Mouse (Mus musculus) bone marrow, adult 2 months (tissue): ENCODE data around the gene Slc6a1. TPM values are rescaled to one million over a fixed set of nuclear protein-coding genes. Genes with fewer than 3 reads are reported as not detected.
A peak's percentile ranks its signal among the peaks of the same experiment; 100 is the strongest.

Experiments used
- H3K27ac ChIP-seq: fragments of 200-500 bp; 2 replicates; pipeline ENCODE4 v1.5.1; 2012; ENCODE audit warnings: low read depth, mild to moderate bottlenecking, control low read depth, inconsistent platforms, low read length; ENCODE audit not compliant: control insufficient read depth, poor library complexity, insufficient read depth
- H3K4me1 ChIP-seq: fragments of 200-500 bp; 2 replicates; pipeline ENCODE4 v1.6.1; 2011; ENCODE audit warnings: low read length; ENCODE audit not compliant: control insufficient read depth, insufficient read depth
- H3K4me3 ChIP-seq: fragments of 200-500 bp; replicated peaks from 2 replicates; pipeline ENCODE3; 2011; ENCODE audit warnings: mild to moderate bottlenecking, low read depth, low read length, control low read depth; ENCODE audit not compliant: control insufficient read depth
- CTCF ChIP-seq: fragments of 200-500 bp; IDR thresholded peaks from 2 replicates; pipeline ENCODE4 v1.5.1; 2011; ENCODE audit warnings: low read length, control low read depth; ENCODE audit not compliant: control insufficient read depth, insufficient read depth
- POLR2A ChIP-seq: fragments of 200-500 bp; IDR thresholded peaks from 2 replicates; pipeline ENCODE4 v1.6.1; 2011; ENCODE audit warnings: low read depth, mild to moderate bottlenecking, control low read depth, low read length, borderline replicate concordance; ENCODE audit not compliant: control insufficient read depth
- WGBS: fragments of 180-500 bp; shearing (Covaris S2); methylation state at CpG from one replicate; pipeline ENCODE4 v1.1.7; 2018; 5-methylcytosine and 5-hydroxymethylcytosine counted together
- polyA plus RNA-seq: library from polyadenylated mRNA; stranded (reverse); fragments of >200 nt; gene quantifications from 2 replicates; pipeline ENCODE4 v1.2.4, GENCODE M21; 2011; ENCODE audit warnings: low replicate concordance; ENCODE audit not compliant: missing spikeins, insufficient read depth, insufficient read length

The Slc6a1 gene
- 0.38 and 3.9 TPM in 2 replicates for polyA plus RNA-seq

GRCm38 (mm10) chr6:114282469-114283277 lies at the start of gene Slc6a1:
Gene Slc6a1, plus strand, starts transcription at chr6:114282635.
- H3K4me1 ChIP-seq = no peaks in the 10 kb centered on the region
- WGBS = 6% methylated on average over 51 of the region's 51 CpGs
- TF ChIP-seq POLR2A (no peak), CTCF (no peak)
- H3K27ac ChIP-seq = no peak within 1 kb of the TSS
- no peak within 1 kb of the TSS for H3K4me3 ChIP-seq

- 32% methylated on average over 6 of the region's 6 CpGs for WGBS
- Histone ChIP-seq H3K4me3 (no peak overlapping the region), H3K27ac (no peak overlapping the region), H3K4me1 (no peaks in the 10 kb centered on the region)
- TF ChIP-seq POLR2A (no peak), CTCF (no peak)
These were observed 43.4 kb upstream of the Slc6a1 start for GRCm38 (mm10) chr6:114238892-114239644.

GRCm38 (mm10) chr6:114245665-114246064 lies 36.8 kb upstream of the Slc6a1 start:
- H3K27ac ChIP-seq = no peak overlapping the region
- no peak overlapping the region for H3K4me3 ChIP-seq
- 70% methylated on average over 11 of the region's 11 CpGs for WGBS
- no peaks in the 10 kb centered on the region for H3K4me1 ChIP-seq
- TF ChIP-seq CTCF = no peak
- no peak for TF ChIP-seq POLR2A

- no peaks in the 10 kb centered on the region for H3K4me1 ChIP-seq
- no peak overlapping the region for H3K4me3 ChIP-seq
- 7% methylated on average over 5 of the region's 5 CpGs for WGBS
- H3K27ac ChIP-seq = no peak overlapping the region
- TF ChIP-seq CTCF = peak; percentile 94
- no peak for TF ChIP-seq POLR2A
These were observed 32.1 kb upstream of the Slc6a1 start for GRCm38 (mm10) chr6:114250311-114250710.

DNA sequence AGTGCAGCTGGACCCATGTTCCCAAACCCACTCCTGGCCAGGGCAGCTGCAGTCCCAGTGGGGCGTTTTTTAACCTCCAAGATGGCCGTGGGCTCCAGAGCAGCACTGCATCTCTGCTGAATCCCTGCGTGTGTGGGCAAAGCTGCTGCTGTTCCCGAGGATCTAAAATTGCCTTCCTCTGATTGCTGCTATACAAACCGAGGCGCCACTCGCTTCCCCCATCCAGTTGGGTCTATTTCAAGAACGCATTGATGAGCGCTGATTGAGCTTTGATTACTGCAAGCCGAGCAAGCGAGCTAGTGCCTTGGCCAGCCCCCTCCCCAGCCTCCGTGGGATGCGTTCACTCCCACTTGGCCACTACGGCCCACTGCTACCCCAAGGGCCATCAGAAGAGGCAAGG lies 27.5 kb upstream of the Slc6a1 start:
- Histone ChIP-seq H3K4me1 (no peaks in the 10 kb centered on the region), H3K27ac (no peak overlapping the region), H3K4me3 (no peak overlapping the region)
- no peak for TF ChIP-seq CTCF
- TF ChIP-seq POLR2A = no peak
- WGBS = 74% methylated on average over 14 of the region's 14 CpGs

DNA sequence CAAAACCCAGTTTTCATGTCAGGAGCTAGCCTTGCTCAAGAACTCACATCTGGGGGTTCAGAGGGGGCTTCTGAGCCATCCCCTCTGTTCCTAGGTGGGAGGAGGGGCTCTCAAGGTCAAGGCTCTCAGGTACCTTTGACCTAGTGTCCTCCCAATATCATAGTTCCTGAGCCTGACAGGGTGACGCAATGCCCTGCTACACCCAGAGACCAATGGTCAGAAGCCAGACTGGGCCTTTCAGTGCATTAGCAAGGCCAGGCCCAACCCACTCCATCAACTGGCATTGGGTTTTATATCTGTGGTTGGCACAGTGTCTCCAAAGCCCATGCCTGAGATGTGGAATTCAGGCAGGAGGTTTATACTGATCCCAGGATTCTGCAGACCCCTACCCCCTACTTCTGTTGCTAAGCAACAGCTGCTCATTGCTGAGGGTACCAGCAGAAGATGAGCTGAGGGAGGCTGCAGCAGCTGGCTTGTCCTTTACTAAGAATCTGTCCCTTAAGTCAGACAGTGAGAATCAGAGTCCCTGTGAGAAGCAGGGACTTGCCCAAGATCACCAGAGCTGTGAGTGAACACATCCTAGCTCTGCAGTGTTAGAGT lies 24.6 kb upstream of the Slc6a1 start:
- WGBS = 87% methylated on average over 1 of the region's 1 CpGs
- Histone ChIP-seq H3K4me3 (no peak overlapping the region), H3K4me1 (no peaks in the 10 kb centered on the region), H3K27ac (no peak overlapping the region)
- TF ChIP-seq CTCF = no peak

DNA sequence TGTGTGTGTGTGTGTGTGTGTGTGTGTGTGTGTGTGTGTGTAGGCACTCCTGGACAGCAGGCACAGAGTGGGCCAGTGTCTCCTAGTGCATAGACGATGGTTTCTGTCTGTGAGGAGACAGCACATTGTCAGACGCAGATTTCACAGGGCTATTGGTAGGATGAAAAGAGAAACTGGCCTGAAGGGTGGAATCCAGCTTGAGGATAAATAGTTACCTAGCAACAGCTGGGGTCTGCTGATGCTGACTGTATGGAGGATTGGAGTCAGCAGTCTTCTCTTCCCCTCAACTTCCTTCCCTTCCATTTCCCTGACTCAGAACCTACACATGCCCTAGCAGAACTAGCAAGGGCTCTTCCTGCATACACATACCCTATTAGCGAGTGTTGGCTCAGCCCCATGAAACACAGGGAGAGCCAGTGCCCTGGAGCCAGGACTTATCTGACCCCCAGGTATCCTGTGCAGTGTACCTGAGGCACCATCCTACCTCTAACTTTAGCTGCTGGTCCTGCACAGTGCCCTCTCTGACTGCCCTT lies 23.7 kb upstream of the Slc6a1 start:
- 42% methylated on average over 3 of the region's 3 CpGs for WGBS
- H3K4me1 ChIP-seq = no peaks in the 10 kb centered on the region
- TF ChIP-seq POLR2A (no peak), CTCF (no peak)
- no peak overlapping the region for H3K27ac ChIP-seq
- no peak overlapping the region for H3K4me3 ChIP-seq

DNA sequence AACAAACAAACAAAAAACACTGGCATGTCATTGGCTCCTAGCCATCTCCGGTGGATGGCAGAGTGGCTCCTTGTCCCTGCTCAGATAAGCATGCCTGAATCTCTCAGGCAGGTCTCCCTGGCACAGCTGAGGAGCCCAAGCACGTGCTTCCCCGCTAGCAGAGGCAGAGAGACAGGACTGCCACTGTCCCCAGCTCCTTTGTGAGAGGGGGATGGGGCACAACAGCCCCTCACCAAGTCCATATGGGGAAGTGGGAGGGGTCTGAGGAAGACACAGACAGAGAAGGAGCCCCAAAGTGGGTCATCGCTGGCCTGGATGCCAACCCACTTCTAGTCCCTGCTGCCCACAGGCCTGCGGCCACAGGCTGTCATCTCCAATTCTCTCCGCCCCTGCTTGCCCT lies 20.8 kb upstream of the Slc6a1 start:
- H3K4me1 ChIP-seq = no peaks in the 10 kb centered on the region
- no peak overlapping the region for H3K27ac ChIP-seq
- WGBS = 60% methylated on average over 6 of the region's 6 CpGs
- no peak overlapping the region for H3K4me3 ChIP-seq
- no peak for TF ChIP-seq CTCF
- TF ChIP-seq POLR2A = no peak
